Mouse (Mus musculus): ENCODE results near the gene Gm10409.
"Not testable (repeated sequence)": the region's sequence is repeated elsewhere in the genome, so short reads cannot be mapped to it uniquely, and the experiment has no call there.

Gm10409 gene

DNA sequence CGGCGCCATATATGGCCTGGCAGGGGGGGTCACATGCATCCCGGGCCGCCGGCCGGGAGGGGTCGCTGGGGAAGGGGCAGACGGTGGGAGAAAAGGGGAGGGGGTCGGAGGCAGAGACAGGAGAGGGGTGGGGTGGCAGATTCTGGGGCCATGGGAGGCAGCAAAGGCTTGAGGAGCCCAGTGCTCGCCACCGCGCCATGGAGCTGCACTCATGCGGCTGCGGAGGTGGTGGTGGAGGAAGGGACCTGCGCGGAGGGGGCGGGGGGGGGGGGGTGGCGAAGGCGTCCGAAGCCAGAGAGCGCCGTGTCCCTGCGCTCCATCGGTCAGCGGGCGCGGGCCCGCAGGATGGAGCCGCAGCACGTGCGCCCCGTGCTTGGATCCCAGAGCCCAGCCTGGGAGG is at the start of gene Gm10409:
Gene Gm10409 (plus strand): TSS at position 301 of the 400 bp plus-strand sequence.
- not testable (repeated sequence) for DNase-seq (ENCODE audit: low read depth, low spot score)

DNA sequence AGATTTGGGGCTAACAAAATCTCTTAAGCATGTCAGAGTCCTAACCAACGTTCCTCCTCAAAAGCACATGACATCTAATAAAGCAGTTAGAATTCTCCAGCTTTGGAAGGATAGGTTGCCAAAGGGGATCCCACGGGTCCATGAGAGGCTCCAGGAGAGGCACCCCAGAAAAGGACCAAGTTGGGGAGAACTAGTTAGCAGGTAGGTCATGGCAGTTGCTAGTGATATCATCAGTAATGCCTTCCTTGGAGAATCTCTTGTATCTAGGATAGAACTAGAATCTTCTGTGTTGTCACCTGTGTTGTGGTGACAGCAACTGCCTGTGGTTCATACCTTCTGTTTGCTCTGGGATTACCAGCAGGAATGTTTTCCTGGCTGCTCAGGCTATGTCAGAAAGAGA is 17.6 kb upstream of the Gm10409 start, which contains the start of gene Gm10413:
Gene Gm10413 (plus strand): TSS at position 301 of the 400 bp plus-strand sequence.
- DNase-seq (ENCODE audit: low read depth, low spot score) = not testable (repeated sequence)

DNA sequence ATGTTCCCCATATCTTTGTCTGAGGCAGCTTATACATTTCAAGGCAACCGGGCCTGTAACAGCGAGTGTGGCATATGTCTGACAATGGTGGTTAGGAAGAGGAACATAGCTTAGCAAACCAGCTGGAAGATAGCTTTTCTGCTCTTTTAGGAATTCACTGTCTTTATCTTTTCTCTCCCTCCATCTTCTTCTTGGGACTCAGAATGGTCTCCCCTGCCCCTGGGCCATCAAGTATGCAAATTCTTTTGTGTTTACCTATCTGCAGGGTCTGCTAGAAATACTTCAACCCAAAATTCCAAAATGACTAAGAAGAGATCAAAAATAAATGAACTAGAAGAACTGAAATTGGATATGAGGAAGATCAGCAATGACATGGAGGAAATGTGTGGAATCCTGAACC is 15.4 kb downstream of the Gm10409 start, which contains the start of gene Gm3005:
Gene Gm3005 (plus strand): TSS at position 301 of the 400 bp plus-strand sequence.
- not testable (repeated sequence) for DNase-seq (ENCODE audit: low read depth, low spot score)

DNA sequence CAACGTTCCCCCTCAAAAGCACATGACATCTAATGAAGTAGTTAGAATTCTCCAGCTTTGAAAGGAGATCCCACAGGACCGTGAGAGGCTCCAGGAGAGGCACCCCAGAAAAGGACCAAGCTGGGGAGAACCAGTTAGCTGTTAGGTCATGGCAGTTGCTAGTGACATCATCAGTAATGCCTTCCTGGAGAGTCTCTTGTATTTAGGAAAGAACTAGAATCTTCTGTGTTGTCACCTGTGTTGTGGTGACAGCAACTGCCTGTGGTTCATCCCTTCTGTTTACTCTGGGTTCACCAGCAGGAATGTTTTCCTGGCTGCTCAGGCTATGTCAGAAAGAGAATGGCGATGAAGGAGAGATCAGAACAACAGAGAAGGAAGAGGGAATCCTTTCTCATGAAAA is 36.7 kb downstream of the Gm10409 start, which contains the start of gene Gm10408:
Gene Gm10408 (plus strand): TSS at position 301 of the 400 bp plus-strand sequence.
- DNase-seq (ENCODE audit: low read depth, low spot score) = not testable (repeated sequence)

Data from telencephalon, adult 2 months (tissue).